Mouse (Mus musculus): Measurements from ENCODE around the gene Dhx16.

DNA sequence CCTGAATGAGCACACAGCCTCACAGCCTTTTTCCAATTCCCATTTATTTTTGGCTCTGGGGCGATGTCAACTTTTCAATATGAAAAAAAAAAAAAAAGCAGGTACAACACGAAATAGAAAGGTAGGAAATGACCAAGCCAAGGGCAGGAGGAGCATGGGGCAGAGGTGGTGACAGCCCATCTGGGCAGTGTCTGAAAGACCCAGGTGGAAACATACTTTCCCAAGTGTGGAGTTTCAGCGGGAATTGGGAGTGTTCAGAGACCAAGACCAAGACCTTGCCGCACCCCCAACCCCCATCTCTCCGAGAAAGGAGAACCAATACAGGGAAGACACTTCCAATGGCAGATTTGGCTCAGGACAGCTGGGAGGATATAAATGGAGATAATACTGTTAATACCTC is 45.7 kb upstream of the Dhx16 start:
- no peak for TF ChIP-seq USF1 (IDR thresholded peaks at IDR 0.05; ENCODE audit: low read depth, low read length)
- no peak for TF ChIP-seq CTCF (IDR thresholded peaks at IDR 0.05 in 2 of 3, conservative IDR thresholded peaks at IDR 0.05 in 1 of 3; ENCODE audit: control insufficient read depth in 1 of 3, insufficient read depth in 1 of 3, low read depth in 2 of 3, low read length in 3 of 3, poor library complexity in 1 of 3, severe bottlenecking in 1 of 3)
- TF ChIP-seq POLR2A (IDR thresholded peaks at IDR 0.05; ENCODE audit: control insufficient read depth in 1 of 2, insufficient read depth in 1 of 2, low read depth in 1 of 2, low read length in 2 of 2, poor library complexity in 1 of 2), result peak in 1 of 2 experiments; percentile 51; a peak in 2 of 4 replicates
- no peak for TF ChIP-seq MYC (IDR thresholded peaks at IDR 0.05; ENCODE audit: low read depth, low read length)
- no peak for TF ChIP-seq HCFC1 (IDR thresholded peaks at IDR 0.05; ENCODE audit: low read depth, low read length)
- TF ChIP-seq EP300 (IDR thresholded peaks at IDR 0.05; ENCODE audit: low read depth in 1 of 2, low read length in 2 of 2), result no peak
- TF ChIP-seq E2F4 (IDR thresholded peaks at IDR 0.05; ENCODE audit: borderline replicate concordance, low read depth, low read length), result no peak
- TF ChIP-seq POLR2AphosphoS5 (IDR thresholded peaks at IDR 0.05; ENCODE audit: borderline replicate concordance, low read depth, low read length), result no peak
- no peak for TF ChIP-seq ZMIZ1 (IDR thresholded peaks at IDR 0.05; ENCODE audit: low read depth, low read length)
- TF ChIP-seq CHD2 (IDR thresholded peaks at IDR 0.05; ENCODE audit: low read length), result no peak
- 0 out of 2 replicates have a peak, but pooled peaks have one; percentile 10 for TF ChIP-seq GATA1 (IDR thresholded peaks at IDR 0.05; ENCODE audit: low read depth, low read length)
